Mouse (Mus musculus) CH12.LX (cell line): ENCODE results near the gene Fam118a. TPM values are rescaled to one million over a fixed set of nuclear protein-coding genes. Genes with fewer than 3 reads are reported as not detected.

Experiments used
- DNase-seq: peaks from one replicate; pipeline ENCODE4 v3.0.0-alpha.2; 2013; ENCODE audit errors: extremely low read depth
- H3K27ac ChIP-seq: 2 replicates; pipeline ENCODE4 v1.5.1; 2012; ENCODE audit warnings: low read depth, mild to moderate bottlenecking, control low read depth, moderate library complexity; ENCODE audit not compliant: insufficient read depth
- H3K27me3 ChIP-seq: replicated peaks from 2 replicates; pipeline ENCODE3; 2012; ENCODE audit warnings: inconsistent platforms
- H3K36me3 ChIP-seq, 2 experiments: replicated peaks in 1 of 2; 2 replicates each; pipeline versions ENCODE3 to v1.6.1; 2012; ENCODE audit warnings: inconsistent platforms in 1 of 2, low read length in 1 of 2, mild to moderate bottlenecking in 1 of 2, mixed read lengths in 1 of 2, moderate library complexity in 1 of 2; ENCODE audit not compliant: control insufficient read depth in 1 of 2, insufficient read depth in 1 of 2
- H3K4me1 ChIP-seq, 2 experiments: 2 replicates each; pipeline ENCODE4 v1.6.1; 2012; ENCODE audit warnings: inconsistent platforms in 1 of 2, moderate library complexity in 1 of 2; ENCODE audit not compliant: insufficient read depth in 2 of 2, control insufficient read depth in 1 of 2
- H3K4me2 ChIP-seq: 2 replicates; pipeline ENCODE4 v1.6.1; 2012; ENCODE audit warnings: low read depth, mild to moderate bottlenecking, control low read depth; ENCODE audit not compliant: poor library complexity, insufficient read depth, severe bottlenecking
- H3K4me3 ChIP-seq, 3 experiments: fragments of 150-350 bp in 1 of 3; sonication (generic) in 1 of 3; replicated peaks in 1 of 3; 2 replicates each; pipeline versions ENCODE3 to v1.5.1; 2011 to 2012; ENCODE audit warnings: low read depth in 2 of 3, low read length in 2 of 3, mild to moderate bottlenecking in 2 of 3, moderate library complexity in 2 of 3, control low read depth in 1 of 3, improper control_type of control experiment in 1 of 3, inconsistent platforms in 1 of 3, mixed read lengths in 1 of 3; ENCODE audit not compliant: poor library complexity in 1 of 3
- H3K79me2 ChIP-seq: replicated peaks from 2 replicates; pipeline ENCODE4 v1.6.1; 2012; ENCODE audit warnings: mild to moderate bottlenecking, moderate library complexity; ENCODE audit not compliant: control insufficient read depth, poor library complexity, insufficient read depth, severe bottlenecking; ENCODE audit errors: extremely low read depth
- H3K9ac ChIP-seq: 2 replicates; pipeline ENCODE4 v1.6.1; 2012; ENCODE audit warnings: low read depth, mild to moderate bottlenecking, control low read depth, moderate library complexity; ENCODE audit not compliant: insufficient read depth
- H3K9me3 ChIP-seq: replicated peaks from 2 replicates; pipeline ENCODE3; 2012; ENCODE audit warnings: low read length, inconsistent platforms, mixed read lengths
- EP300 ChIP-seq: IDR thresholded peaks from 2 replicates; pipeline ENCODE4 v1.6.1; 2011; ENCODE audit warnings: low read length, improper control_type of control experiment
- ETS1 ChIP-seq: conservative IDR thresholded peaks from 2 replicates; pipeline ENCODE4 v1.6.1; 2012; ENCODE audit warnings: low read depth, mild to moderate bottlenecking, inconsistent platforms, low read length, improper control_type of control experiment, moderate library complexity
- GABPA ChIP-seq: IDR thresholded peaks from 2 replicates; pipeline ENCODE4 v1.6.1; 2012; ENCODE audit warnings: low read depth, low read length, improper control_type of control experiment, inconsistent platforms; ENCODE audit not compliant: insufficient replicate concordance
- IRF4 ChIP-seq: IDR thresholded peaks from 2 replicates; pipeline ENCODE4 v1.6.1; 2014; ENCODE audit warnings: low read depth, mild to moderate bottlenecking, inconsistent platforms, low read length, improper control_type of control experiment
- JUN ChIP-seq: IDR thresholded peaks from 2 replicates; pipeline ENCODE4 v1.6.1; 2011; ENCODE audit warnings: low read depth, mild to moderate bottlenecking, low read length, improper control_type of control experiment, moderate library complexity; ENCODE audit not compliant: insufficient read depth
- MEF2A ChIP-seq: IDR thresholded peaks from 2 replicates; pipeline ENCODE4 v1.6.1; 2014; ENCODE audit warnings: low read depth, mild to moderate bottlenecking, inconsistent platforms, low read length, improper control_type of control experiment, borderline replicate concordance
- MXI1 ChIP-seq: IDR thresholded peaks from 2 replicates; pipeline ENCODE4 v1.6.1; 2011; ENCODE audit warnings: mild to moderate bottlenecking, low read depth, low read length, improper control_type of control experiment
- NELFE ChIP-seq: IDR thresholded peaks from 2 replicates; pipeline ENCODE4 v1.6.1; 2011; ENCODE audit warnings: low read depth, low read length, improper control_type of control experiment
- PAX5 ChIP-seq: IDR thresholded peaks from 2 replicates; pipeline ENCODE4 v1.6.1; 2012; ENCODE audit warnings: low read length, inconsistent platforms, mixed read lengths
- SMC3 ChIP-seq: IDR thresholded peaks from 2 replicates; pipeline ENCODE4 v1.6.1; 2011; ENCODE audit warnings: low read depth, low read length, improper control_type of control experiment
- TCF12 ChIP-seq: IDR thresholded peaks from 2 replicates; pipeline ENCODE4 v1.6.1; 2014; ENCODE audit warnings: low read depth, mild to moderate bottlenecking, inconsistent platforms, low read length, improper control_type of control experiment
- UBTF ChIP-seq: IDR thresholded peaks from 2 replicates; pipeline ENCODE4 v1.6.1; 2012; ENCODE audit warnings: low read depth, mild to moderate bottlenecking, inconsistent platforms, low read length, improper control_type of control experiment, moderate library complexity
- USF1 ChIP-seq: IDR thresholded peaks from 2 replicates; pipeline ENCODE4 v1.6.1; 2014; ENCODE audit warnings: low read depth, mild to moderate bottlenecking, inconsistent platforms, low read length, improper control_type of control experiment
- USF2 ChIP-seq: conservative IDR thresholded peaks from 2 replicates; pipeline ENCODE4 v1.6.1; 2011; ENCODE audit warnings: low read depth, low read length, improper control_type of control experiment
- ZC3H11A ChIP-seq: IDR thresholded peaks from 2 replicates; pipeline ENCODE4 v1.6.1; 2012; ENCODE audit warnings: low read depth, mild to moderate bottlenecking, inconsistent platforms, low read length, improper control_type of control experiment
- ZMIZ1 ChIP-seq: IDR thresholded peaks from 2 replicates; pipeline ENCODE4 v1.6.1; 2012; ENCODE audit warnings: low read depth, mild to moderate bottlenecking, inconsistent platforms, low read length, improper control_type of control experiment
- ZNF384 ChIP-seq: IDR thresholded peaks from 2 replicates; pipeline ENCODE4 v1.6.1; 2012; ENCODE audit warnings: low read depth, low read length, improper control_type of control experiment, inconsistent platforms
- dilution Hi-C: fragments of 300-500 bp; cut with MboI; formaldehyde crosslinking; loops from 2 replicates; pipeline ENCODE4 v1.14.3; 2020; ENCODE audit warnings: low sequenced_read_pairs; ENCODE audit not compliant: extremely low pct_unique_long_range_greater_than_20kb, extremely low pct_ligation_motif_present
- in situ Hi-C: fragments of 300-500 bp; cut with MboI; formaldehyde crosslinking; loops from 3 replicates; pipeline ENCODE4 v1.14.3; 2019; ENCODE audit warnings: low sequenced_read_pairs, low pct_ligation_motif_present, low pct_unique_long_range_greater_than_20kb, mixed read lengths
- polyA plus RNA-seq: library from polyadenylated mRNA; unstranded; fragments of >175 nt; gene quantifications from 2 replicates; pipeline ENCODE4 v1.2.1, GENCODE M21; 2012; ENCODE audit warnings: low read depth; ENCODE audit not compliant: insufficient read length
- total RNA-seq, 2 experiments: library from RNA; depleted of rRNA; stranded (reverse); fragments of 300-350 nt in 1 of 2; fragments of >200 nt in 1 of 2; gene quantifications; 2 replicates each; pipeline ENCODE4 v1.2.3; 2012 to 2014

Gene Fam118a
- total and polyA plus RNA-seq, 3 experiments = 13.1 to 18.2 (median 15.0) TPM

- dilution Hi-C loops = no loop called here
- TF ChIP-seq GABPA (no peak), ZC3H11A (no peak), JUN (no peak), EP300 (peak; percentile 70), SMC3 (no peak), IRF4 (peak; percentile 42; the same call in 1 of the 2 replicates), TCF12 (peak; percentile 38; the same call in 1 of the 2 replicates), NELFE (no peak), ZMIZ1 (no peak), MXI1 (no peak), ZNF384 (peak; percentile 97), USF2 (no peak)
- no peaks in the 10 kb centered on the region for H3K79me2 ChIP-seq
- peaks cover 2% of the 10 kb centered on the region for H3K27me3 ChIP-seq
- DNase-seq = peak; percentile 61
- H3K27ac ChIP-seq = no peak overlapping the region
- peaks cover 0 to 7% of the 10 kb centered on the region in 2 experiments for H3K36me3 ChIP-seq
- H3K9me3 ChIP-seq = no peaks in the 10 kb centered on the region
- peak overlapping the region; percentile 84 for H3K4me2 ChIP-seq
- no peak overlapping the region for H3K9ac ChIP-seq
- peak overlapping the region in 1 of 3 experiments; percentile 72 for H3K4me3 ChIP-seq
- in situ Hi-C loops = loop anchor here (5.0 kb wide), 1 partner anchor 39 kb away; no protein-coding TSS in a partner anchor
- peaks cover 26 to 54% of the 10 kb centered on the region in 2 experiments for H3K4me1 ChIP-seq
Measured at GRCm38 (mm10) chr15:84986171-84987019, 42.4 kb upstream of the Fam118a start.

GRCm38 (mm10) chr15:84987020-84987815 lies 41.5 kb upstream of the Fam118a start:
- in situ Hi-C loops = loop anchor here (5.0 kb wide), 1 partner anchor 40 kb away; no protein-coding TSS in a partner anchor
- Histone ChIP-seq H3K4me1 (peaks cover 19 to 46% of the 10 kb centered on the region in 2 experiments), H3K4me3 (peak overlapping the region; percentile 61 to 96 (median 72)), H3K9me3 (no peaks in the 10 kb centered on the region), H3K36me3 (peaks cover 0 to 7% of the 10 kb centered on the region in 2 experiments), H3K27ac (no peak overlapping the region), H3K4me2 (peak overlapping the region; percentile 84), H3K27me3 (peaks cover 2% of the 10 kb centered on the region), H3K9ac (peak overlapping the region; percentile 55), H3K79me2 (no peaks in the 10 kb centered on the region)
- DNase-seq = no peak
- dilution Hi-C loops = no loop called here
- TF ChIP-seq UBTF (peak; percentile 80), TCF12 (0 out of 2 replicates have a peak, but pooled peaks have one; percentile 4), PAX5 (no peak), USF1 (no peak), ETS1 (no peak), MEF2A (no peak)
